Mouse (Mus musculus): Measurements from ENCODE around the gene Rps25. TPM values are rescaled to one million over a fixed set of nuclear protein-coding genes. Genes with fewer than 3 reads are reported as not detected.

Rps25 gene
- polyA plus RNA-seq (2012; rRNA removed; ENCODE audit: low replicate concordance) = 30.8 and 41.9 TPM in 2 replicates

DNA sequence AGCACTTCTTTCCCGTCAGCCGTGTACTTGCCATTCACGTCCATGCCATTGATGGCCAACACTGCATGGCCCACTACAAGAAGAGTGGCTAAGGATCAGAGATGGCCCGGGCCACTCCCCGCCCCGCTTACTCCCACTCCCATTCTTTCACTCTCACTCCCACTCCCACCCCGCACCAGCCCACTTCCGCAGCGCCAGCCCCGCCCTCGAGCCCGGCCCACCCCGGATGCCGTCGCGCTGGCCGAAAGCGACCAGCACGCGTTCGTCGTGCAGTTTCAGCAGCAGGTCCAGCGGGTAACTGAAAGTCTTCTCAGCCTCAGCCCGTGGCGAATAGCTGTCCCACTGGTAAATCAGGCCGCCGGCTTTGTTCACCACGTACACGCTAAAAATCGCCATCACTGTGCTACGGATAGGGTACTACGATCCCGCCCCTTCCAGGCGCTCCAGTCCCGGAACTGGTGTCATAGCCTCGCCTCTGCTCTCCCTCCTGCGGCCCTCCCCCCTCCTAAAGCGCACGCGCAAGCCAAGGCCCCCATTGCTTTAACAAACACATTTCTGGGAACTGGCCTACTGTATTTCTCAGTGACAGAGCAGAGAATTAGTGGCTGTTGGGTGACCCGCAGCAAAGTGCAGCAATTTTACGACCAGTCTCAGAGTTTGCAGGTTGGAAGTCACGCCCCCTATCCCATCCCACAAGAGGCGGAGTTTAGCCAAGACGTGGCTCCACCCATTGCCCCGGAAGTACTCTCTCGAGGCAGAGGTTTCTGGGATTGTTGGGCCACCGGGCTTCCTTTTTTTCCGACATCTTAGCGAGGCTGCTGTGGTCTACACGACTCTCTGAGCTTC is at the start of gene Rps25, which contains the start of gene Trappc4:
TSS of gene Rps25 (plus strand) at position 234 of the 846 bp plus-strand sequence.
TSS of gene Trappc4 (minus strand) at position 695 of the 846 bp plus-strand sequence.

DNA sequence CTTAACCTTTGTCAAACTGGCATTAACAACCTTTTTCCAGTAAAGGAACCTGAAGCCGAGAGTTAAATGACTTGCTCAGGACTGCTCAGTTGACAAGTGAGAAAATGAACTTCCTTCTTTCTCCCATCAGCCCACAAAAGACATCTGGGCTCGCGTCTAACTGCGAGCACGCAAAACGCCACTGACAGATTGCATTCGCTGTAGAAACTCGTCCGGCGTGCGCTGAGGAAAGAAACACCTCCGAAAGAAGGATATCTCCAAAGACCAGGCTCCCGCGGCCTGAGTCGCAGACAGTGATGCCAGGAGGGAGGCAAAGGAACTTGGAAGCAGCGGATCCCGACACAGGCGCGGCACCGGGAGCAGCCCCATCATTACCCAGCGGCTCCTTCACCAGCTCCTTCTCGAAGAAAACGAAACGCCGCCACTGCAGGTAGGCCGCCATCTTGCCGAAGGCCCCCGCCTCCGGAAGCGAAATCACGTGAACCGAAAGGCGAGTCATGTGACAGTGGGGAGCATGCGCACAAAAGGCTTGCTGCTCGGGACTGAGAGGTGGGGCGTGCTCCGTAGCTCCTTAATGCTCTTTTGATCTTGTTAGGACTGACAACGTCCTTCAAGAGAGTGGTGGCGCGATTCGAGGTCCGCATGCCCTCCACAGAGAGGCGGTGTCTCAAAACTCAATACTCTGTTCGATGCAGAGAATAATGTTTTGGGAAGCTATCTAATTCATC is 45.6 kb upstream of the Rps25 start, which contains the start of gene Vps11:
TSS of gene Vps11 (minus strand) at position 481 of the 728 bp plus-strand sequence.

DNA sequence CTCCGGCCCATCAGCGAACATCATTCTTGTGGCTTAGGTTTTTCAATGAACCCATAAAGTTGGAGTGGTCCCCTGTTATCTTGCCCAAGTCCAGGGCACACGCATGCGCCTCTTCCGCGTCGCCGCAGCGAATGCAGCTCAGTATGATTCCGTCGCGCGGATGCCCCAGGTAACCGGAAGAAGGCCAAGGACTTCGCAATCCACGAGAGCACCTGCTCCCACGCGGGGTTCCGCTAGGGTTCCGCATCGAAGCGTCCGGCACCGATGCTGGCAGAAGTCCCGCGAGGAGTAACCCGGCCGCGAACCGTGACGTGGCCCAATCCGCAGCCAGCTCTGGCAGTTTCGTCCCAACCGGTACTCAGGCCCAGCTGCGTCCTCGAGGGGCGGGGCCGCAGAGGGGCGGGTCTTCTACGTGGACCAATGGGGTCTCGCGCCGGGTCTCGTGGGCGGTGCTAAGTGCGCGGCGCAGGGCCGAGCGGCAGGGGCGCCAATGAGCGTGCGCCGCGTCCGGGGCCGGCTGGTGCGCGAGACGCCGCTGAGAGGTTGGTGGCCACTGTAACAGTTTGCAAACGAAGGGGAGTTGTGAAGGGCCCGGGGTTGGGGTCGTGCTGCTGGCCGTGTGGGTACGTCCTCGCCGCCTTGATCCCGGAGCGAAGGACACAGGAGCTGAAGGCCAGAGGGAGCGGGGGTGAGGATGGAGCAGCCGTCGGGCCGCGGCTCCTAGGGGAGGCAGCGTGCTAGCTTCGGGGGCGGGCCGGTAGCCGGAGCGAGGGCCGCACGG is 27.7 kb upstream of the Rps25 start, which contains the start of gene Hyou1:
TSS of gene Hyou1 (plus strand) at position 437 of the 781 bp plus-strand sequence.

DNA sequence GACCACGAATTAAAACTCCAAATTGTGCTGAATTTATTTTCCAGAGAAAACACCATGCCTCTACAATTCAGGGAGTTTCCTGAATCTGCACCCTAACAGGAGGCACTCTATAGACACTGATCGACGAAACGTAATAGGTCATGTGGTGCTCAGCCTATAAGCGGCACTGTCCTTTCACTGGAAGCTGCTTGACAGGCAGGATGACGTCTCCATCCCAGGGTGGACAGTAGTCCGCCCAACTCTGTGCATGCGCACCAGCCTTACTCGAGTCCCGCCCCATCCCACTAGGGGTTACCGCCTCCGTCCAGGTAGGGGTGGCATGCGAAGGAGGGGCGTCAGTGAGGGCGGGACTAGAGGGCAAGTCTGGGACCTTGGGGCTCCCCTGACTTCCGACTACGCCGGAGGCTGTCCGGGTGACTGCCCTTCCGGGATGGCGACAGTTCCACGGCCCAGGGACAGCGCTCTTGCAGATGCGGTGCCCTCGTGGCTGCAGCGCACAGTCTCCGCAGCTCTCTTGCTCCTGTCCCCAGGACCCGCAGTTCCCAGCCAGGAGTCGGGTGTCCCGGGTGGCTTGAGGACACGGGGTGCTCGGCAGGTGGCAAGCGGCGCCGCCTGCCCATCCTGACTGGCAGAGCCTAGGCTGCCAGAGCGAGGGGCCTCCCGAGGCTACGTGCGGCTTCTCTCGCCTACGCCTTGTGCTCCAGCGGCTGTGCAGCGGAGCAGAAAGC is 10.1 kb upstream of the Rps25 start, which contains the start of gene Slc37a4:
TSS of gene Slc37a4 (plus strand) at position 169 of the 728 bp plus-strand sequence.

DNA sequence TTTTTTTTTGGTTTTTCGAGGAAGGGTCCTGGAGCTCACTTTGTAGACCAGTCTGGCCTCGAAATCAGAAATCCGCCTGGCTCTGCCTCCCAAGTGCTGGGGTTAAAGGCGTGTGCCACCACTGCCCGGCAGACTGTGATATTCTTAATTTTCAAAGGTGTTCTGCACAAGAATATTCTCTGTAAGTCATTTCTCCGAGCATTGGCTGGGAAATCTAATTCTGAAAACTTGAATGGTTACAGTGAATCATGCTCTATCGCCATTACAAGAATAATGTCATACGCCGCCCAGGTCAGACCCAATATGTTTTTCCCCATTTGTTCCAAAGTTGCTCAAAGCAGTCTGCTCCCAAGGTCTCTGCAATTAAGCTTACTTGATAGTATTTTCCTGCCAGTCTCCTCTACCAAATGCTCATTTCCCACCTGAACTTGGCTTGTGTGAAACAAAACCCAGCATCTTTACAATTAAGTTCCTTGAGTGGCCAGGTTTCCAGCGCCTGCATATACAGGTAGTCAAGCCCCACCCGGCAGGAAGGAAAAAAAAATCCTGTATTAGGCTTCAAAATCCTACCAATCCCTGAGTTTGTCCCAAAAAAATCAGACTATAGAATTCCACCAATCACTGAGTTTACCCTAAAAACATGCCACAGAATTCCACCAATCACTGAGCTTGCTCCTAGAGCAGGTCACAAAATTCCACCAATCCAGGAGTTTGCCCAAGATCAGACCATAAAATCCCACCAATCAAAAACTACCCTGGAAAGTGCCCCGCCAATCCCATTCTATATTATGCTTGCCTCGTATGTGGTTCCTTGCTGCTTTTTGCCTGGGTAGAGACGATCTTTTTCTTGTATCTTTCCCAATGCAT is 11.8 kb downstream of the Rps25 start, which contains the start of gene Ccdc84:
TSS of gene Ccdc84 (minus strand) at position 51 of the 867 bp plus-strand sequence.

DNA sequence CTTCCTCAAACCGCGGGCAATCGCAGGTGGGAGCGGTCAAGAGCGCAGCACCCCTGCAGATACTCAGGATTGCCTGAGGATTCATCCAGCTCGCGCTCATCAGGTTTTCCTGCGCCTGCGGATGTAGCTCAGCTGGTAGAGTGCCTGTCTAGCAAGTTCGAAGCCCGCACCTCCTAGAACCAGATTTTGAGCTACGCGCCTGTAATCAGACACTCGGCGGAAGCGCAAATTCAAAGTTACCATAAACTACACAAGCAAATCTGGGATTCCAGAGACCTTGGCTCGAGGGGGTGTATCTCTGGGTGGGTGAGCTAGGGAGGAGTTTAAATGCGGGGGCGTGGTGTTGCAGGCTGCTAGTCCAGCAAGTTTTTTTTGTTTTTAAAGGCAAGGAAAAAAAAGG is 34.0 kb downstream of the Rps25 start, which contains the start of gene Foxr1:
TSS of gene Foxr1 (minus strand) at position 176 of the 400 bp plus-strand sequence.

DNA sequence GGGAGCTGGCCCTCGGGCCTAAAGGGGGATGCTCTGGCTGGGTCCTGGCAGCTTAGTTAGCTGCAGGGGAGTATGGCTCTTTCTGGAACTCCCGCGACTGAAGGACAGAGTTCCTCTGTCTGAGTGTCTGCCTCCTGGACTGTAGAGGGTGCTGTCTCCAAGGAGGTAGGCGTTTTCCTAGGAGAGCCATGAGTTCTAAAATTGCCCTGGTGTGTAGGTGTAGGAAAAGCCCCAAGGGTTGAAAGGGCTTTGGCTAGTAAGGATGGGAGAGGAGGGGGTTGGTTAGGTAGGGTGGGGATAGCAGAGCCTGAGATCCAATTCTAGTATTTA is 47.9 kb downstream of the Rps25 start, which contains the start of gene Upk2:
TSS of gene Upk2 (minus strand) at position 86 of the 330 bp plus-strand sequence.

Other genes with a start within 250 kb of the Rps25 start
- 3.6 and 3.9 TPM in 2 replicates for gene Cbl, start 173.1 kb upstream of the Rps25 start, polyA plus RNA-seq (2012; rRNA removed; ENCODE audit: low replicate concordance)
- not detected in 2 replicates for gene Ccdc153, start 166.5 kb upstream of the Rps25 start, polyA plus RNA-seq (2012; rRNA removed; ENCODE audit: low replicate concordance)
- 10.0 and 25.1 TPM in 2 replicates for gene Pdzd3, start 155.7 kb upstream of the Rps25 start, polyA plus RNA-seq (2012; rRNA removed; ENCODE audit: low replicate concordance)
- gene Nlrx1, start 138.5 kb upstream of the Rps25 start, polyA plus RNA-seq (2012; rRNA removed; ENCODE audit: low replicate concordance) = 4.2 and 5.8 TPM in 2 replicates
- gene Abcg4, start 118.5 kb upstream of the Rps25 start, polyA plus RNA-seq (2012; rRNA removed; ENCODE audit: low replicate concordance) = 1.6 and 1.7 TPM in 2 replicates
- gene Hinfp, start 101.5 kb upstream of the Rps25 start, polyA plus RNA-seq (2012; rRNA removed; ENCODE audit: low replicate concordance) = 14.2 and 16.9 TPM in 2 replicates
- gene C2cd2l, start 86.9 kb upstream of the Rps25 start, polyA plus RNA-seq (2012; rRNA removed; ENCODE audit: low replicate concordance) = 158 and 249 TPM in 2 replicates
- gene Dpagt1, start 81.1 kb upstream of the Rps25 start, polyA plus RNA-seq (2012; rRNA removed; ENCODE audit: low replicate concordance) = 40.0 and 42.8 TPM in 2 replicates
- 134 and 260 TPM in 2 replicates for gene H2afx, start 72.4 kb upstream of the Rps25 start, polyA plus RNA-seq (2012; rRNA removed; ENCODE audit: low replicate concordance)
- gene Hmbs, start 62.9 kb upstream of the Rps25 start, polyA plus RNA-seq (2012; rRNA removed; ENCODE audit: low replicate concordance) = 35.1 and 44.5 TPM in 2 replicates
- gene Vps11, start 45.5 kb upstream of the Rps25 start, polyA plus RNA-seq (2012; rRNA removed; ENCODE audit: low replicate concordance) = 13.9 and 17.1 TPM in 2 replicates
- 42.8 and 52.8 TPM in 2 replicates for gene Hyou1, start 27.6 kb upstream of the Rps25 start, polyA plus RNA-seq (2012; rRNA removed; ENCODE audit: low replicate concordance)
- gene Slc37a4, start 10.3 kb upstream of the Rps25 start, polyA plus RNA-seq (2012; rRNA removed; ENCODE audit: low replicate concordance) = 40.0 and 85.7 TPM in 2 replicates
- gene Trappc4, start 461 bp downstream of the Rps25 start, polyA plus RNA-seq (2012; rRNA removed; ENCODE audit: low replicate concordance) = 25.1 and 36.3 TPM in 2 replicates
- gene Ccdc84, start 11.4 kb downstream of the Rps25 start, polyA plus RNA-seq (2012; rRNA removed; ENCODE audit: low replicate concordance) = 15.0 and 16.9 TPM in 2 replicates
- gene Foxr1, start 34.0 kb downstream of the Rps25 start, polyA plus RNA-seq (2012; rRNA removed; ENCODE audit: low replicate concordance) = not detected in 2 replicates
- gene Upk2, start 47.8 kb downstream of the Rps25 start, polyA plus RNA-seq (2012; rRNA removed; ENCODE audit: low replicate concordance) = 0.22 and 0.28 TPM in 2 replicates
- 29.3 and 33.5 TPM in 2 replicates for gene Bcl9l, start 75.7 kb downstream of the Rps25 start, polyA plus RNA-seq (2012; rRNA removed; ENCODE audit: low replicate concordance)
- gene Cxcr5, start 154.7 kb downstream of the Rps25 start, polyA plus RNA-seq (2012; rRNA removed; ENCODE audit: low replicate concordance) = 0.46 and 1.6 TPM in 2 replicates
- gene Ddx6, start 197.8 kb downstream of the Rps25 start, polyA plus RNA-seq (2012; rRNA removed; ENCODE audit: low replicate concordance) = 3.0 and 3.7 TPM in 2 replicates